Mouse (Mus musculus) embryonic fibroblast, embryonic 13.5 days (primary cell): ENCODE measurements at regions not wholly inside any gene's neighbourhood (a gene's known extent, or its start where the extent isn't known, plus 50 kb on each side); places are given as distances from the start of the nearest gene placed in this dataset.
"Not testable (repeated sequence)": the region's sequence is repeated elsewhere in the genome, so short reads cannot be mapped to it uniquely, and the experiment has no call there.

Source experiments
- H3K27ac ChIP-seq: 2 replicates; pipeline ENCODE4 v1.5.1; 2012; ENCODE audit warnings: low read length, control low read depth, inconsistent platforms; ENCODE audit not compliant: insufficient read depth
- H3K4me1 ChIP-seq: 2 replicates; pipeline ENCODE4 v1.6.1; 2011; ENCODE audit warnings: low read length; ENCODE audit not compliant: control insufficient read depth, insufficient read depth
- H3K4me3 ChIP-seq: 2 replicates; pipeline ENCODE4 v1.5.1; 2011; ENCODE audit warnings: mild to moderate bottlenecking, control low read depth, low read length; ENCODE audit not compliant: insufficient read depth
- CTCF ChIP-seq: IDR thresholded peaks from 2 replicates; pipeline ENCODE4 v1.5.1; 2011; ENCODE audit warnings: mild to moderate bottlenecking, control low read depth, low read length, moderate library complexity, borderline replicate concordance; ENCODE audit not compliant: insufficient read depth
- POLR2A ChIP-seq: IDR thresholded peaks from 2 replicates; pipeline ENCODE4 v1.6.1; 2011; ENCODE audit warnings: low read depth, mild to moderate bottlenecking, control low read depth, low read length, moderate library complexity

- no peak overlapping the region for H3K4me3 ChIP-seq
- TF ChIP-seq POLR2A (no peak), CTCF (no peak)
- no peak overlapping the region for H3K27ac ChIP-seq
- H3K4me1 ChIP-seq = no peaks in the 10 kb centered on the region
These were observed 299.6 kb downstream of the Chl1 start for GRCm38 (mm10) chr6:103809986-103810341.

- Histone ChIP-seq H3K4me3 (0 out of 2 replicates have a peak overlapping the region, but pooled peaks have one; percentile 7), H3K27ac (no peak overlapping the region), H3K4me1 (no peaks in the 10 kb centered on the region)
- TF ChIP-seq POLR2A = no peak
- no peak for TF ChIP-seq CTCF
These were observed 300.1 kb downstream of the Chl1 start for GRCm38 (mm10) chr6:103810342-103811001.

- H3K27ac ChIP-seq, H3K4me3 ChIP-seq, H3K4me1 ChIP-seq: not testable (repeated sequence)
These were observed 306.0 kb downstream of the Chl1 start for GRCm38 (mm10) chr6:103816396-103816795.

- H3K27ac ChIP-seq = no peak overlapping the region
- H3K4me3 ChIP-seq = no peak overlapping the region
- H3K4me1 ChIP-seq = no peaks in the 10 kb centered on the region
- TF ChIP-seq CTCF = no peak
- no peak for TF ChIP-seq POLR2A
These were observed 315.7 kb downstream of the Chl1 start for GRCm38 (mm10) chr6:103826042-103826441.

- no peak overlapping the region for H3K4me3 ChIP-seq
- H3K27ac ChIP-seq = no peak overlapping the region
- no peak for TF ChIP-seq CTCF
- no peak for TF ChIP-seq POLR2A
- H3K4me1 ChIP-seq = no peaks in the 10 kb centered on the region
These were observed 317.2 kb downstream of the Chl1 start for GRCm38 (mm10) chr6:103827623-103828022.

- Histone ChIP-seq H3K4me3 (no peak overlapping the region), H3K27ac (no peak overlapping the region), H3K4me1 (no peaks in the 10 kb centered on the region)
- TF ChIP-seq POLR2A (no peak), CTCF (no peak)
These were observed 318.5 kb downstream of the Chl1 start for GRCm38 (mm10) chr6:103828866-103829265.

GRCm38 (mm10) chr6:103832301-103832700 lies 321.9 kb downstream of the Chl1 start:
- Histone ChIP-seq H3K4me1 (no peaks in the 10 kb centered on the region), H3K4me3 (no peak overlapping the region)
- TF ChIP-seq CTCF = no peak
- no peak for TF ChIP-seq POLR2A

GRCm38 (mm10) chr6:103832808-103833207 lies 322.4 kb downstream of the Chl1 start:
- TF ChIP-seq POLR2A (no peak), CTCF (no peak)
- no peak overlapping the region for H3K4me3 ChIP-seq
- H3K27ac ChIP-seq = no peak overlapping the region
- no peaks in the 10 kb centered on the region for H3K4me1 ChIP-seq

More at GRCm38 (mm10) chr6:103832301-103832700, 321.9 kb downstream of the Chl1 start:
- no peak overlapping the region for H3K27ac ChIP-seq

- Histone ChIP-seq H3K4me1 (no peaks in the 10 kb centered on the region), H3K4me3 (no peak overlapping the region), H3K27ac (no peak overlapping the region)
- TF ChIP-seq POLR2A = no peak
- TF ChIP-seq CTCF = peak; percentile 61
These were observed 323.2 kb downstream of the Chl1 start for GRCm38 (mm10) chr6:103833501-103834132.

- no peak overlapping the region for H3K27ac ChIP-seq
- TF ChIP-seq POLR2A = no peak
- no peak for TF ChIP-seq CTCF
- H3K4me1 ChIP-seq = no peaks in the 10 kb centered on the region
- no peak overlapping the region for H3K4me3 ChIP-seq
These were observed 324.4 kb downstream of the Chl1 start for GRCm38 (mm10) chr6:103834726-103835229.

GRCm38 (mm10) chr6:103859787-103860186 lies 349.4 kb downstream of the Chl1 start:
- TF ChIP-seq POLR2A (no peak), CTCF (no peak)
- Histone ChIP-seq H3K4me3 (no peak overlapping the region), H3K27ac (no peak overlapping the region), H3K4me1 (no peaks in the 10 kb centered on the region)
